Mouse (Mus musculus): ENCODE measurements around the gene Cadps. TPM values are rescaled to one million over a fixed set of nuclear protein-coding genes. Genes with fewer than 3 reads are reported as not detected.

Cadps gene
- polyA plus RNA-seq, 1 experiment from 2014 or later: 0.30 TPM

DNA sequence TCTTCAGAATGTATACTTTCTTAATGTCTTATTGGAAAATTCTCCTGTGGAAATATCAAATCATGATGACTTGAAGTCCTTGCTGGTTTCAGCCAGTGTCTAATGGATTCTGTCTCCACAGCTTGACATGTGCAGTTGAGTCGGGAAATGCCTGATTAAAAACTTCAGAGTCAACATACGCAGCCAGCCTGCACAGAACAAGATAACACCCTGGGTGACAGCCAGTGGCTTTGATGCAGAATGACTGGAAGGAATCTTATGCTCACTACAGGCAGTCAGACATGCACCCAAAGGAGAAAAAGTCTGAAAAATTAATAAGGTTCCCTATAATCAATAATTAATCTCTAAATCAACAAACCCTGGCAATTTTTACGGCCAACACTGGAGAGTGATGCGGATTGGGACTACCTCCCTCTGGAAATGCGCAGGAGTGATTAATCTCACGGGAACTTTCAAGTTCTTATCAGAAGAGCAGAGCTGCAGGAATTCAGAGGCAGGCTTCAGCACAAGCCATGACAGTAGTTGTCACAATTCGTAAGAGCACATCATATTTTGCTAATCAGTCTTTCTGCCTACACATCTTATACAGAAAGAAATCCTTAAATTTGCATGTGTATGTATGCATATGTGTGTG lies 185.6 kb downstream of the Cadps start:
- H3K27ac ChIP-seq (ENCODE audit: low read depth, low read length): no peak overlapping the region
- ATAC-seq (ENCODE audit: low FRiP score, low TSS enrichment): no peak
- no peak overlapping the region for H3K9ac ChIP-seq (ENCODE audit: low read depth, low read length)
- no peak overlapping the region for H3K4me2 ChIP-seq (replicated peaks; ENCODE audit: low read depth, low read length)
- no peaks in the 10 kb centered on the region for H3K36me3 ChIP-seq (ENCODE audit: control insufficient read depth, insufficient read depth, low read length)
- H3K27me3 ChIP-seq (ENCODE audit: control insufficient read depth, insufficient read depth, low read length): no peaks in the 10 kb centered on the region
- H3K4me3 ChIP-seq (ENCODE audit: low read length): no peak overlapping the region
- no peaks in the 10 kb centered on the region for H3K9me3 ChIP-seq (ENCODE audit: control insufficient read depth, low read length)
- WGBS: 82% methylated on average over 7 of the region's 7 CpGs
- no peaks in the 10 kb centered on the region for H3K4me1 ChIP-seq (ENCODE audit: control insufficient read depth, insufficient read depth, low read length)

DNA sequence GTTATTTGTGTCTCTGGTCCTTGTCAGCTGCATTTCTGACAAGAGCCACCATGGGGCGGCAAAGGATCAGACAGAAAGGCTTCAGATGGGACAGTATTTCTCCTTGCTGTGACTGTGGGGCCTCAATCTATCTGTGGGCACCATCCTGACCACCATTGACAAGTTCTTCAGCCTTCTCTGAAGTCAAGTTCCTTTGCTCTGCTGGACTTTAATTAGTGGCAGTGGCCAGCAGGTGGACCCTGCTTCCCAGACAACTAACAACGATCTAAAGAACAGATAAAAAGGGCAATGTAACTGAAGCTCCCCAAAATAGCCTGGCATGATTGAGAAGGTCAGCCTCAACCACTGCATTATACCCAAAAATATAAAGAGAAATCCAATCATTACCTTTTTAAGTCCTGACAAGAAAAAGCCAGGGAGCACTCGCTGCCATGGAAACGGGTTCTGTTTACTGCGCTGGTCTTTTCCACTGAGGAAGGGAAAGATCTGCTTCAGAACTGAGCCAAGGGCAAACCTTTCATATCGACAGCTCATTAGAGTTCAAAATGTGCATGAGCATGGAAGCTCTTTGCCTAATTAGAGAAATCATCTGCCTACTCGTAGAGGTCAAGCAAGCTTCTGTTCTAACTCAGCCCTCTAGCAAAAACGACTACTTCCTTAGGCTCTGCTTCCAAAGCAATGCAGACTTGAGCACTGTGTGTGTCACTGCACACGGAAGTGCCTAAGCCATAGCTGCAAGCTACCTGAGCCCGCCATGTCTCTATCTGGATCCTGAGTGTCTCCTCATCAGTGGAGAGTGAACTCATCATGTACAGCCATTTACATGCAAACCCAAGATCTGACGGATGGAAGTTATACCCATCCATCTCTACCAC lies 198.4 kb downstream of the Cadps start:
- no peaks in the 10 kb centered on the region for H3K36me3 ChIP-seq (ENCODE audit: control insufficient read depth, insufficient read depth, low read length)

DNA sequence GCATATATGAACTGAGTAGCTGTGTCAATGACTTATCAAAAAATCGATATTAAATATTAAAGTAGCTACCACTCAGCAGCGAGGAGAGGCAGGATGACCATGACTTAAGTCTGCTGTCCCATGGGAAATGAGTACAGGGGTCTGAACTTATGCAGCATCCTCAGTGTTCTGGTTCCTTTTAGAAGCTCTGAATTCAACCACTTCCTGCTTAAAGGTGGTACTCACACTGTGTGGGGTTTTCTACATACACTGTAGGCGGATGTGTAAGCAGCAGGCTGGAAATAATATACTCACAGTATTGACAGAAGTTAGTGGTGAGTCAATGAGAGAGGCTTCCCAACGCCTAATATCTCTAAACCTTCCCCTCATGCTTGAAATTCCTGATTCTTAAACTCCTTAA lies 215.9 kb downstream of the Cadps start:
- WGBS: 87% methylated on average over 4 of the region's 4 CpGs
- ATAC-seq (ENCODE audit: low FRiP score, low TSS enrichment): no peak

More for the DNA sequence above, 198.4 kb downstream of the Cadps start:
- Histone ChIP-seq H3K9me3 (ENCODE audit: control insufficient read depth, low read length) (no peaks in the 10 kb centered on the region), H3K4me3 (ENCODE audit: low read length) (no peak overlapping the region), H3K27me3 (ENCODE audit: control insufficient read depth, insufficient read depth, low read length) (no peaks in the 10 kb centered on the region), H3K4me1 (ENCODE audit: control insufficient read depth, insufficient read depth, low read length) (no peaks in the 10 kb centered on the region), H3K9ac (ENCODE audit: low read depth, low read length) (no peak overlapping the region), H3K4me2 (replicated peaks; ENCODE audit: low read depth, low read length) (no peak overlapping the region), H3K27ac (ENCODE audit: low read depth, low read length) (no peak overlapping the region)
- WGBS: 76% methylated on average over 11 of the region's 11 CpGs
- no peak for ATAC-seq (ENCODE audit: low FRiP score, low TSS enrichment)

DNA sequence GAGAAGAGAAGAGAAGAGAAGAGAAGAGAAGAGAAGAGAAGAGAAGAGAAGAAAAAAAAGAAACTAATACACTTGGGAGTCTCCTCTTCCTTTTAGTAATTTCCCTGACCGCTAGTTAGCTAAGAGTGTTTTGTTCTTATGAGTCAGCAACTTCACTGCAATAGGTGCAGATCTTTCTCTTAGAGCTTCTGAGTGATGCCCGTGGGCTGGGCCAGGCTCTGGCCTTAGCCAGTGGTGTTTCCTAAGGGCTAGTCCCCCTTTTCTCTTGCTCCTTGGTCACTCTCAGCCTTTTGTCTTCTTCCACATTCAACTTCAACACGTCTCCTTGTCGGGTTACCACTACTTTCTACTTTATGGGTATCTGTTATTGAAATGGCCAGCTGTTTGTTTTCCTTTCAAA lies 216.7 kb downstream of the Cadps start:
- H3K4me2 ChIP-seq (replicated peaks; ENCODE audit: low read depth, low read length): no peak overlapping the region
- WGBS: 89% methylated on average over 4 of the region's 4 CpGs
- H3K9ac ChIP-seq (ENCODE audit: low read depth, low read length): no peak overlapping the region

More for the DNA sequence above, 215.9 kb downstream of the Cadps start:
- no peak overlapping the region for H3K4me2 ChIP-seq (replicated peaks; ENCODE audit: low read depth, low read length)
- H3K9ac ChIP-seq (ENCODE audit: low read depth, low read length): no peak overlapping the region
- no peaks in the 10 kb centered on the region for H3K4me1 ChIP-seq (ENCODE audit: control insufficient read depth, insufficient read depth, low read length)
- no peaks in the 10 kb centered on the region for H3K27me3 ChIP-seq (ENCODE audit: control insufficient read depth, insufficient read depth, low read length)
- H3K27ac ChIP-seq (ENCODE audit: low read depth, low read length): no peak overlapping the region
- no peaks in the 10 kb centered on the region for H3K9me3 ChIP-seq (ENCODE audit: control insufficient read depth, low read length)
- no peak overlapping the region for H3K4me3 ChIP-seq (ENCODE audit: low read length)
- H3K36me3 ChIP-seq (ENCODE audit: control insufficient read depth, insufficient read depth, low read length): no peaks in the 10 kb centered on the region

DNA sequence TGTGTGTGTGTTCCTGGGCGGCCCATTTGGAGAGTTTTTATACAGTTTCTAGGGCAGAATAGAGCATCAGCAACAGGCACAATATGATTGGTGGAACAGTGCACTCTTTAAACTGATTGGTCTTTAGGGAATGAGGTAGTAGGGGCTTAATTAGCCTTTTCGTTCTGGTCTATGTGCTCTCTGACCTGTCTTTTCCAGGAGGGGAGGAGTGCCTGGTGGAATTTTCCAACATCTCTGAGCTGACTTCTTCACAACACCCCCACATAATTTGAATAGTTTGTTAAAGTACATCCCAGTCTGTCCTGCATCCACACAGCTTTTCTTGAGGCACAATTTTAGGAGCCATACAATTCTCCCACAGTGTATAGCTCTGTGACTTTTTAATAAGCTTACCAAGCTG lies 220.8 kb downstream of the Cadps start:
- Histone ChIP-seq H3K4me1 (ENCODE audit: control insufficient read depth, insufficient read depth, low read length) (no peaks in the 10 kb centered on the region), H3K27ac (ENCODE audit: low read depth, low read length) (no peak overlapping the region), H3K4me3 (ENCODE audit: low read length) (no peak overlapping the region), H3K36me3 (ENCODE audit: control insufficient read depth, insufficient read depth, low read length) (no peaks in the 10 kb centered on the region), H3K4me2 (replicated peaks; ENCODE audit: low read depth, low read length) (no peak overlapping the region), H3K9me3 (ENCODE audit: control insufficient read depth, low read length) (no peaks in the 10 kb centered on the region), H3K9ac (ENCODE audit: low read depth, low read length) (no peak overlapping the region), H3K27me3 (ENCODE audit: control insufficient read depth, insufficient read depth, low read length) (no peaks in the 10 kb centered on the region)
- no peak for ATAC-seq (ENCODE audit: low FRiP score, low TSS enrichment)
- 78% methylated on average over 2 of the region's 2 CpGs for WGBS

More for the DNA sequence above, 216.7 kb downstream of the Cadps start:
- no peak for ATAC-seq (ENCODE audit: low FRiP score, low TSS enrichment)
- Histone ChIP-seq H3K27ac (ENCODE audit: low read depth, low read length) (no peak overlapping the region), H3K9me3 (ENCODE audit: control insufficient read depth, low read length) (no peaks in the 10 kb centered on the region), H3K4me1 (ENCODE audit: control insufficient read depth, insufficient read depth, low read length) (no peaks in the 10 kb centered on the region), H3K4me3 (ENCODE audit: low read length) (no peak overlapping the region), H3K27me3 (ENCODE audit: control insufficient read depth, insufficient read depth, low read length) (no peaks in the 10 kb centered on the region), H3K36me3 (ENCODE audit: control insufficient read depth, insufficient read depth, low read length) (no peaks in the 10 kb centered on the region)

DNA sequence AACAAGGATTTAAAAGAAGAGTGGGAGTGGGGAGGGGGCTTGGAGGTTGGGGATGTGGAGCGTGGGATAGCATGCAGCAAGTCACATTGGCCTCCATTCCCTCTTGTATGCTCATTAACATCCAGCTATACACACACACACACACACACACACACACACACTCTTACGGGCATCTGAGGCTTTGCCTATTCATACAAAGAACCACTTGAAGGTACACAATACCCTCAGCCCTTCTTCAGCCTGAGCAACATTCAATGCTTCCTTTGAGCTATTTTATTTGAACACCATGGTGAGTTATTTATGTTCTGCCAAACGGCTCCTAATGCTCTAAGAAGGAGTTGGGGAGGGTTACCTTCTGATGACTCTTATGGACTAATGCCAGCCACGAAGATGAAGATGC lies 227.6 kb downstream of the Cadps start:
- no peaks in the 10 kb centered on the region for H3K27me3 ChIP-seq (ENCODE audit: control insufficient read depth, insufficient read depth, low read length)
- no peaks in the 10 kb centered on the region for H3K9me3 ChIP-seq (ENCODE audit: control insufficient read depth, low read length)
- H3K9ac ChIP-seq (ENCODE audit: low read depth, low read length): no peak overlapping the region
- no peak for ATAC-seq (ENCODE audit: low FRiP score, low TSS enrichment)
- H3K4me1 ChIP-seq (ENCODE audit: control insufficient read depth, insufficient read depth, low read length): no peaks in the 10 kb centered on the region
- H3K4me2 ChIP-seq (replicated peaks; ENCODE audit: low read depth, low read length): no peak overlapping the region
- no peak overlapping the region for H3K27ac ChIP-seq (ENCODE audit: low read depth, low read length)
- H3K36me3 ChIP-seq (ENCODE audit: control insufficient read depth, insufficient read depth, low read length): no peaks in the 10 kb centered on the region
- WGBS: 69% methylated on average over 4 of the region's 4 CpGs
- no peak overlapping the region for H3K4me3 ChIP-seq (ENCODE audit: low read length)

DNA sequence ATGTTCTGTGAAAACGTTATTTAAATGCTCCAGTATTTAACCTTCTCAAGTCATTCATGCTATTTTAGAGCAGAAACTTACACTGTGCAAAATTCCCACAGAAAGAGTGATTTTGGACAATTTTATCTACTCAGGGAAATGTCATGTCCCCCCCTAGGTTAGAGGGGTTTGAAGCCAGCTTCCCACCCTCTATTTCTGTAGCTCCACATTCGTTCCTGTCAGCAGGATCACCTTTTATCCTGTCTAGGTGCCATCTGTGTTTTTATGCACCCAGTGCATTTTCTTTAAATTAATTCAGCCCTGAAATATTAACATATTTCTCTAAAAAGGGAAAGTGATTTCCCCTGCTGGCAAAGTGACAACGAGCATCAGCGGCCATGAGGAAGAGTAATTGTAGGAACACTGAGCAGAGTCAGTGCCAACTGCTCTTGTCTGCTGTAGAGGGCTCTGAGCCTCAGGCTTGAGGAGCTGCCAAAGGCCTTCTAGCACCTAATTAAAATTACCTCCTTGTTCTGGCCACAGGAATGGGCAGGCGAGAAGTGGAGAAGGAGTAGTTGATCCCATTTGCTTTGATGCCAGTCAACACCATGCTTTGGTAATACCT lies 230.3 kb downstream of the Cadps start:
- WGBS: 83% methylated on average over 5 of the region's 5 CpGs
- H3K9me3 ChIP-seq (ENCODE audit: control insufficient read depth, low read length): no peaks in the 10 kb centered on the region
- ATAC-seq (ENCODE audit: low FRiP score, low TSS enrichment): no peak

DNA sequence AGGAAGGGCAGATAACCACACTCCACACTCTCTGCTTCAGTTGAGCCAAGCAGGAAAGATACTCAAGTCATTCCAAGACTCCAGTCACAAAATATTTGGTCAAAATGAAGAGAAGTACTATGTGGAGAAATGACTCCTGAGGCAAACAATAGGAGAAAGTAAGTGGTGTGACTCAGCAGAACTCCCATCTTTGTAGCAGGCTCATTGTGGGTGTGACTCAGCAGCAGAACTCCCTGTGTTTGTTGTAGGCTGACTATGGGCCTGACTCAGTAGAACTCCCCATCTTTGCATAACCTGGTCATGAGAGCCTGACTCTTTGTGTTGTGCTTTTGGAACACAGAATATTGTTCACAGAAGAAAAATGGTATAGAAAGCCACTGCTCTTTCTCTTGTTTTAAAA lies 231.1 kb downstream of the Cadps start:
- ATAC-seq (ENCODE audit: low FRiP score, low TSS enrichment): no peak
- Histone ChIP-seq H3K9ac (ENCODE audit: low read depth, low read length) (no peak overlapping the region), H3K27ac (ENCODE audit: low read depth, low read length) (no peak overlapping the region), H3K4me3 (ENCODE audit: low read length) (no peak overlapping the region), H3K4me1 (ENCODE audit: control insufficient read depth, insufficient read depth, low read length) (no peaks in the 10 kb centered on the region), H3K9me3 (ENCODE audit: control insufficient read depth, low read length) (no peaks in the 10 kb centered on the region), H3K4me2 (replicated peaks; ENCODE audit: low read depth, low read length) (no peak overlapping the region), H3K36me3 (ENCODE audit: control insufficient read depth, insufficient read depth, low read length) (no peaks in the 10 kb centered on the region), H3K27me3 (ENCODE audit: control insufficient read depth, insufficient read depth, low read length) (no peaks in the 10 kb centered on the region)

More for the DNA sequence above, 230.3 kb downstream of the Cadps start:
- Histone ChIP-seq H3K27ac (ENCODE audit: low read depth, low read length) (no peak overlapping the region), H3K27me3 (ENCODE audit: control insufficient read depth, insufficient read depth, low read length) (no peaks in the 10 kb centered on the region), H3K4me3 (ENCODE audit: low read length) (no peak overlapping the region), H3K9ac (ENCODE audit: low read depth, low read length) (no peak overlapping the region), H3K4me2 (replicated peaks; ENCODE audit: low read depth, low read length) (no peak overlapping the region), H3K4me1 (ENCODE audit: control insufficient read depth, insufficient read depth, low read length) (no peaks in the 10 kb centered on the region), H3K36me3 (ENCODE audit: control insufficient read depth, insufficient read depth, low read length) (no peaks in the 10 kb centered on the region)

DNA sequence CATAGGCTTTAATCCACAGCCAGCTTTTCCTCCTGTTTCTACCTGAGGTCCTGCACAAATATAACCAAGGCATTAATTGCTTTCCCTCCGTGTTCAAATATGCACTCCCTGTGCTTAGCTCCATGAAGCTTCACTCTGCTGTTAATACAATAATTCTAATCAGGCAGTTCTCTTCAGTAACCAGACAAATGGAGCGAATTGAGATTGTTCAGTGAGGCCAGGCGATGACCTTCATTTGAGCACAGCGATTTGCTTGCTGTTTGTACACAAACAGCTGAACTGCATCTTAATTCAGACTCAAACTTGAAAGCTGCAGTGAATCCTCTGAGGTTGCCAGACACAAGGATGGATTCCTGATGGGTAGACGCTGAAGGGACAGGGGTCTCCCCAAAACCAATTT lies 239.3 kb downstream of the Cadps start:
- H3K27me3 ChIP-seq (ENCODE audit: control insufficient read depth, insufficient read depth, low read length): no peaks in the 10 kb centered on the region
- H3K4me1 ChIP-seq (ENCODE audit: control insufficient read depth, insufficient read depth, low read length): peaks cover 7% of the 10 kb centered on the region; the same call in 1 of the 2 replicates
- no peak overlapping the region for H3K4me3 ChIP-seq (ENCODE audit: low read length)
- 82% methylated on average over 5 of the region's 5 CpGs for WGBS
- ATAC-seq (ENCODE audit: low FRiP score, low TSS enrichment): no peak
- no peaks in the 10 kb centered on the region for H3K36me3 ChIP-seq (ENCODE audit: control insufficient read depth, insufficient read depth, low read length)
- H3K4me2 ChIP-seq (replicated peaks; ENCODE audit: low read depth, low read length): no peak overlapping the region
- no peak overlapping the region for H3K9ac ChIP-seq (ENCODE audit: low read depth, low read length)
- no peak overlapping the region for H3K27ac ChIP-seq (ENCODE audit: low read depth, low read length)
- H3K9me3 ChIP-seq (ENCODE audit: control insufficient read depth, low read length): no peaks in the 10 kb centered on the region

Measured in kidney, embryonic 14.5 days (tissue).